Mouse (Mus musculus): ENCODE measurements around the gene Vmn1r18.

DNA sequence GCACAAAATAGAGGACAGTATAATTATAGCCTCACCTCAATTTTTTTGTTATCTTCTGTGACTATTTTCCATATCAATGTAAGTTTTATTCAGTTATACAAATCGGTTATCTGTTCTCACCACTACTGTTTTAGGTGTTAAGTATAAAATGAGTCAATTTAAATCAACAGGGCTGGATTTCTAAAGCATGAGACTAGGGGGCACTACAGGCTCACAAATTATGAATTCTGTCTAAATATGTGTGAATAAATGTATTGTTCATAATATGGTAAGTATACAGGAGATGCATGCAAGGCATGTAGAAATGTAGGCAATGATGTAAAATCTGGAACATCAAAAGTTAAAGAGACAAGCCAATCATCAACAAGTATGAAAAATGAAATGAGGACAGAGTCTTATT, 35.6 kb upstream of the Vmn1r18 start:
- no peak for TF ChIP-seq EP300 (IDR thresholded peaks at IDR 0.05; ENCODE audit: low read depth)
- TF ChIP-seq CTCF (IDR thresholded peaks at IDR 0.05; ENCODE audit: low read depth): no peak

Data from liver, embryonic 14.5 days (tissue).